In genomic region chr5:52638006-52638405, GRCm38 (mm10) we compare ENCODE assay signal across 24 mouse cellular contexts. TPM values are rescaled to one million over a fixed set of nuclear protein-coding genes. Genes with fewer than 3 reads are reported as not detected.
A peak's percentile ranks its signal among the peaks of the same experiment; 100 is the strongest.
DNase-seq lines count a peak whose midpoint lies in the region; ATAC-seq and TF ChIP-seq lines count a peak whose summit lies in the region.
"Had no signal": no experiment of that assay in that cellular context is flagged by ENCODE, and none has a peak within 500 bp of the region (broad histone marks: within the 10 kb centered on the region; RNA-seq: fewer than 3 reads in every experiment).

No protein-coding gene starts in this region.

- no peaks in the 10 kb centered on the region for H3K9me3 ChIP-seq in liver, postnatal 0 days (ENCODE audit: low read length)
- H3K9me3 ChIP-seq in liver, embryonic 12.5 days (replicated peaks): no peaks in the 10 kb centered on the region
- H3K9me3 ChIP-seq in midbrain, embryonic 15.5 days: no peaks in the 10 kb centered on the region
- no peaks in the 10 kb centered on the region for H3K9me3 ChIP-seq in midbrain, embryonic 14.5 days (ENCODE audit: control insufficient read depth, low read length)
- H3K9me3 ChIP-seq: embryonic facial prominence, embryonic 13.5 days; embryonic facial prominence, embryonic 15.5 days; forebrain, embryonic 10.5 days had no signal

- H3K4me3 ChIP-seq in liver, postnatal 0 days (ENCODE audit: low read depth, low read length): no peak overlapping the region
- no peak overlapping the region for H3K4me3 ChIP-seq in liver, embryonic 12.5 days
- H3K4me3 ChIP-seq in midbrain, embryonic 15.5 days: no peak overlapping the region
- H3K4me3 ChIP-seq in midbrain, embryonic 14.5 days (replicated peaks; ENCODE audit: low read depth, low read length): no peak overlapping the region
- H3K4me3 ChIP-seq: embryonic facial prominence, embryonic 13.5 days; embryonic facial prominence, embryonic 15.5 days; erythroblast, embryonic 14.5 days; forebrain, embryonic 10.5 days had no signal

- no peaks in the 10 kb centered on the region for H3K27me3 ChIP-seq in liver, postnatal 0 days (ENCODE audit: insufficient read depth, low read length)
- no peaks in the 10 kb centered on the region for H3K27me3 ChIP-seq in liver, embryonic 12.5 days (replicated peaks)
- H3K27me3 ChIP-seq in midbrain, embryonic 15.5 days (replicated peaks): no peaks in the 10 kb centered on the region
- no peaks in the 10 kb centered on the region for H3K27me3 ChIP-seq in midbrain, embryonic 14.5 days (ENCODE audit: control insufficient read depth, insufficient read depth, low read length)
- H3K27me3 ChIP-seq: embryonic facial prominence, embryonic 13.5 days; embryonic facial prominence, embryonic 15.5 days had no signal

- TF ChIP-seq EP300 in liver, postnatal 0 days (IDR thresholded peaks at IDR 0.05; ENCODE audit: low read depth): no peak

- no peak overlapping the region for H3K4me2 ChIP-seq in liver, postnatal 0 days (ENCODE audit: low read depth, low read length)
- H3K4me2 ChIP-seq in liver, embryonic 12.5 days: no peak overlapping the region
- no peak overlapping the region for H3K4me2 ChIP-seq in midbrain, embryonic 15.5 days
- H3K4me2 ChIP-seq in midbrain, embryonic 14.5 days (ENCODE audit: low read length): no peak overlapping the region
- H3K4me2 ChIP-seq: embryonic facial prominence, embryonic 13.5 days; embryonic facial prominence, embryonic 15.5 days had no signal

- no peaks in the 10 kb centered on the region for H3K4me1 ChIP-seq in liver, postnatal 0 days (ENCODE audit: insufficient read depth)
- H3K4me1 ChIP-seq in liver, embryonic 12.5 days: peaks cover 13% of the 10 kb centered on the region
- H3K4me1 ChIP-seq in midbrain, embryonic 15.5 days: no peaks in the 10 kb centered on the region
- H3K4me1 ChIP-seq in midbrain, embryonic 14.5 days (ENCODE audit: control insufficient read depth, insufficient read depth, low read length): no peaks in the 10 kb centered on the region
- H3K4me1 ChIP-seq: embryonic facial prominence, embryonic 13.5 days; embryonic facial prominence, embryonic 15.5 days; forebrain, embryonic 10.5 days had no signal

- WGBS in liver, postnatal 0 days (ENCODE audit: insufficient replicate concordance): 83% methylated on average over 7 of the region's 7 CpGs
- WGBS in liver, embryonic 12.5 days (ENCODE audit: insufficient replicate concordance): 86% methylated on average over 7 of the region's 7 CpGs
- 78% methylated on average over 7 of the region's 7 CpGs for WGBS in midbrain, embryonic 15.5 days
- 82% methylated on average over 7 of the region's 7 CpGs for WGBS in midbrain, embryonic 14.5 days

- no peak overlapping the region for H3K9ac ChIP-seq in liver, postnatal 0 days (replicated peaks)
- H3K9ac ChIP-seq in liver, embryonic 12.5 days: no peak overlapping the region
- no peak overlapping the region for H3K9ac ChIP-seq in midbrain, embryonic 15.5 days
- no peak overlapping the region for H3K9ac ChIP-seq in midbrain, embryonic 14.5 days (replicated peaks; ENCODE audit: low read length)
- H3K9ac ChIP-seq: embryonic facial prominence, embryonic 13.5 days; embryonic facial prominence, embryonic 15.5 days had no signal

- no peak for TF ChIP-seq CTCF in liver, postnatal 0 days (IDR thresholded peaks at IDR 0.05; ENCODE audit: low read depth)

- no peak overlapping the region for H3K27ac ChIP-seq in liver, postnatal 0 days (ENCODE audit: low read depth)
- H3K27ac ChIP-seq in liver, embryonic 12.5 days: no peak overlapping the region
- no peak overlapping the region for H3K27ac ChIP-seq in midbrain, embryonic 15.5 days
- H3K27ac ChIP-seq in midbrain, embryonic 14.5 days (replicated peaks; ENCODE audit: low read depth, low read length): no peak overlapping the region
- H3K27ac ChIP-seq: embryonic facial prominence, embryonic 13.5 days; embryonic facial prominence, embryonic 15.5 days; forebrain, embryonic 10.5 days had no signal

- peak; percentile 78 for DNase-seq in heart, adult 11 months
- no peak for DNase-seq in heart, postnatal 14 days
- peak; percentile 2 for DNase-seq in liver, postnatal 0 days
- DNase-seq in midbrain, embryonic 14.5 days: no peak
- peak; percentile 42 for DNase-seq in retina, embryonic 14.5 days (ENCODE audit: low spot score)
- no peak for DNase-seq in retina, postnatal 1 day
- DNase-seq: adrenal gland, adult 2 months; adrenal gland, postnatal 10 days; adrenal gland, postnatal 25 days; cerebellum, adult 11 months; cerebellum, adult 18-20 months; cerebellum, adult 8-10 months; cerebellum, adult 9-11 months; cerebellum, postnatal 14 days; cerebellum, postnatal 36 days; embryo, embryonic 11 days had no signal

- intact Hi-C loops in heart, postnatal 14 days (cut with DNase I): loop anchor here (5.0 to 10.0 kb wide), 3 partner anchors 116 to 523 kb away; no protein-coding TSS in a partner anchor

- H3K36me3 ChIP-seq in liver, postnatal 0 days (replicated peaks; ENCODE audit: insufficient read depth, low read length): peaks cover 15% of the 10 kb centered on the region
- peaks cover 20% of the 10 kb centered on the region for H3K36me3 ChIP-seq in liver, embryonic 12.5 days
- 0 out of 2 replicates have a peak, but pooled peaks cover 4% of the 10 kb centered on the region for H3K36me3 ChIP-seq in midbrain, embryonic 15.5 days (replicated peaks)
- peaks cover 16% of the 10 kb centered on the region for H3K36me3 ChIP-seq in midbrain, embryonic 14.5 days (ENCODE audit: control insufficient read depth, insufficient read depth, low read length)

- no peak for ATAC-seq in liver, postnatal 0 days
- ATAC-seq in liver, embryonic 12.5 days: no peak
- peak; percentile 40; the same call in 1 of the 2 replicates for ATAC-seq in midbrain, embryonic 15.5 days (replicated peaks)
- ATAC-seq in midbrain, embryonic 14.5 days (ENCODE audit: low FRiP score, low TSS enrichment): no peak
- ATAC-seq: forebrain, embryonic 14.5 days; forebrain, embryonic 16.5 days had no signal

RNA-seq across cellular contexts. Expression of gene Sepsecs, which starts 31.5 kb away (rescaled TPM):
- 1 to 10 TPM; 6.9 to 8.0 TPM for total RNA-seq in heart, postnatal 14 days (2021)
- 10.8 and 12.0 TPM in 2 replicates for polyA plus RNA-seq in liver, postnatal 0 days (2015; fragmentation: Nextera tagmentation; extraction: Ambion mirVana)
- 10.1 and 10.2 TPM in 2 replicates for polyA plus RNA-seq in liver, embryonic 12.5 days (2016; fragmentation: Nextera tagmentation; extraction: Ambion mirVana)
- 7.3 and 8.0 TPM in 2 replicates for polyA plus RNA-seq in midbrain, embryonic 15.5 days (2015; fragmentation: Nextera tagmentation; extraction: Ambion mirVana)
- polyA plus RNA-seq in midbrain, embryonic 14.5 days (2014; fragmentation: Nextera tagmentation; extraction: Ambion mirVana): 7.2 and 10.7 TPM in 2 replicates

Comparison
In these comparisons a context has a peak if more than half of its experiments do, and no peak if none do; other contexts are left out.
1. DNase-seq: peak in heart, adult 11 months (single experiment), liver, postnatal 0 days (single experiment) and retina, embryonic 14.5 days (single experiment); none in heart, postnatal 14 days (0 of 2), midbrain, embryonic 14.5 days (single experiment) and retina, postnatal 1 day (single experiment).